Mouse (Mus musculus): ENCODE data around the gene Dgkg.

DNA sequence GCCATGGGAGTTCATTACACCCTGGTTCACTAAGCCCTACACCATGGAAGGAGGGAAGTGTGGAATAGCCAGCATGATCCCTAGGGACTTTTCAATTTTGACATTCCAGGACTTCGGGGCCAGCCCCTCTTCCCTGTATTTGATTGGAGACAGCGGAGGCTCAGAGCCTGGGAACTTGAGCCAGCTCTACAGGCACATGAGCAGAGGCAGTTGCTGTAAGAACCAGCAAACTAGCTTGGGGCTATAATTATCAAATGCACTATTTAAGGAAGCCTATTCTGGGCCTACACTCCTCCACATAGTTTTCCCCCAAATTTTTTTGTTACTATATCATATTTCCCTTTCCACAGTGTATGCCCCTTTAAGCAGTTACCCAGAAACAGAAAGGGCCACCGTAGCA is 22.6 kb upstream of the Dgkg start:
- TF ChIP-seq POLR2A (IDR thresholded peaks at IDR 0.05; ENCODE audit: borderline replicate concordance, control insufficient read depth, low read depth, low read length) (no peak), CTCF (IDR thresholded peaks at IDR 0.05; ENCODE audit: control insufficient read depth, insufficient read depth, low read length) (no peak)
